Mouse (Mus musculus) embryo, embryonic 11.5 days (tissue): ENCODE data around the gene Senp7.
A peak's percentile ranks its signal among the peaks of the same experiment; 100 is the strongest.
"Not testable (repeated sequence)": the region's sequence is repeated elsewhere in the genome, so short reads cannot be mapped to it uniquely, and the experiment has no call there.

ENCODE experiments used
- DNase-seq: peaks from one replicate; pipeline ENCODE4 v3.0.0-alpha.2; 2012; ENCODE audit warnings: low read depth, low spot score

Senp7 gene

DNA sequence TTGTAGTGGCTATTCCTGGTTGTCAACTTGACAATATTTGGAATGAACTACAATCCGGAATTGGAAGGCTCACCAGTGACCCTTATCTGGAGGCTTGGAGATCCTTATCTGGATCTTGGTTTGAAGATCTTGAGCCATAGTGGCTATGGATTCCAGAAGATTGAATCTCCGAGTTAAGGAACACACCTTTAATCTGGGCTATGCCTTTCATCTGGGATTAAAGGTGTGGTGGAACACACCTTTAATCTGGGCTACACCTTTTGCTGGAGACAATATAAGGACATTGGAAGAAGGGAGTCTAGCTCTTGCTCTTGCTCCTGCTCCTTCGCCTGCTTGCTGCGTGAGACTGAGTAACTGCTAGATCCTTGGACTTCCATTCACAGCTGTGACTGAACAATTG, at the start of gene Senp7:
Gene Senp7 (plus strand): TSS at position 301 of the 400 bp plus-strand sequence.
- not testable (repeated sequence) for DNase-seq

DNA sequence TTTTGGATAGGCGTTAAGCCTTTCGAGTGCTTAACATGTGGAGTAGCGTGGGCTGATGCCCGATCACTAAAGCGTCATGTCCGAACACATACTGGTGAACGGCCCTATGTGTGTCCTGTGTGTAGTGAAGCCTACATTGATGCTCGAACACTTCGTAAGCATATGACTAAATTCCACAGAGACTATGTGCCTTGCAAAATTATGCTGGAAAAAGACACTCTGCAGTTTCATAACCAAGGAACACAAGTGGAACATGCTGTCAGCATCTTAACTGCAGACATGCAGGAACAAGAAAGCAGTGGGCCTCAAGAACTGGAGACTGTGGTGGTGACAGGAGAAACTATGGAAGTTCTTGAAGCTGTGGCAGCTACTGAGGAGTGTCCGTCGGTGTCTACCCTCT, 41.3 kb upstream of the Senp7 start:
- no peak for DNase-seq

DNA sequence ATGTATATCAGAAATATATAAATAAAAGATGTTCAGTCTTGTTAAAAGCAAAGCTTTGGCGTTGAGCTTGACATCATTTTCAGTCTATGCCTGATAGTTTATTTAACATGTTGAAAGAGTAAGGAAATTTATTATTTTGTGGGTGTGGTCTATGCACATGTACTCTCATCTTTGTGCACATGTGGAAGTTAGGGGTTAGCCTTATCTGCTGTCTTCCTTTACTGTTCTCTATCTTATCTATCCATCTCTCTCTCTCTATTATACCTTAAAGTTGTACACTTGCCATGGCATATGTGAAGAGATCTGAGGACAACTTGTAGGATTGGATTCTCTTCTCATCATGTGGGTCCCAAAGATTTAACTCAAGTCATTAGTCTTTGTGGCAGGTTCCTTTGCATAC, 39.3 kb upstream of the Senp7 start:
- DNase-seq: no peak

DNA sequence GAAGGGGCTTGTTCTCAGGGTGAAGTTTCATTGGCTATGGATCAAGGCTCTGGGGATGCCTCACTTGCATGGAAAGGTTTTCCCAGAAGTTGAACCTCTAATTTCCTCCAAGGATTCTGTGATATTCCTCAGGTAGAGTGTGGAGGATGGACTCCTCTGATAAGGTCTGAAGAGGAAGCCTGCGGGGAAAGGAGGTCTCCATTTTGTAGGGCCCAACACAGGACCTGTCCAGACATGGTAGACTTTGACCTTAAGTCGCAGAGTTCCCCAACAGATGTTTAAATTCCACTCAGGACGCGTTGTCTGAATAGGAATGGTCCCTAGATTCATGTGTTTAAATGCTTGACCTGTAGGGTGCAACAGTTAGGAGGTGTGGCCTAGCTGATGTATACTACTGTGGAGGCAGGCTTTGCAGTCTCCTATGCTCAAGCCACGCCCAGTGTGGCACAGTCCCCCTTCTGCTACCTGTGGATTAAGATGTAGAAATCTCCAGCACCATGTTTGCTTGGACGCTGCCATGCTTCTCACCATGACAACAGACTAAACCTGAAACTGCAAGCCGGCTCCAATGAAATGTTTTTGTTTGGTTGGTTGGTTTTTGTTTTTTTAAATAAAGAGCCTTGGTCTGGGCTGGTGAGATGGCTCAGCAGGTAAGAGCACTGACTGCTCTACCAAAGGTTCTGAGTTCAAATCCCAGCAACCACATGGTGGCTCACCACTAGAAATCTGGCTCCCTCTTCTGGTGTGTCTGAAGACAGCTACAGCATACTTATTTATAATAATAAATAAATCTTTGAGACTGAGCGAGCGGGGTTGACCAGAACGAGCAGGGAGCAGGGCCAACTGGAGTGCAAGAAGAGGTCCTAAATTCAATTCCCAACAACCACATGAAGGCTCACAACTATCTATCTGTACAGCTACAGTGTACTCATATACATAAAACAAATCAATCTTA, 35.1 kb upstream of the Senp7 start:
- no peak for DNase-seq

DNA sequence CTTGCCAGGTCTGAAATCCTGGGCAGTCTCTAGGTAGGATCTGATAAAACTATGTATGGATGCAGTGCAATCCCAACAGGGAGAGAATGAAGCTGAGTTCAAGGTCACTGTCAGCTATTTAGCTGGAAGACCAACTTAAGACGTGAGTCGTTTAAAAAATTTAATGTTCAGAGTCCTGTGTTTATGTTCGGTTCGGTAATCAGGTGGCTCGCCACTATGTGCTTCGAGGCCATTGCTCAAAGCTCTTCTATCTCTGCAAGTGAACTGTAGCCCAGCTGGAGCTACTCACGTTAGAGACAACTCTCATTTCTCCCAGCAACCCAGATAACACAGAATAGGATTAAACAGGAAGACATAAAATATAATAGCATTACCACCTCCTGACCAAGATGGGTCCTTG, 34.1 kb upstream of the Senp7 start:
- no peak for DNase-seq

DNA sequence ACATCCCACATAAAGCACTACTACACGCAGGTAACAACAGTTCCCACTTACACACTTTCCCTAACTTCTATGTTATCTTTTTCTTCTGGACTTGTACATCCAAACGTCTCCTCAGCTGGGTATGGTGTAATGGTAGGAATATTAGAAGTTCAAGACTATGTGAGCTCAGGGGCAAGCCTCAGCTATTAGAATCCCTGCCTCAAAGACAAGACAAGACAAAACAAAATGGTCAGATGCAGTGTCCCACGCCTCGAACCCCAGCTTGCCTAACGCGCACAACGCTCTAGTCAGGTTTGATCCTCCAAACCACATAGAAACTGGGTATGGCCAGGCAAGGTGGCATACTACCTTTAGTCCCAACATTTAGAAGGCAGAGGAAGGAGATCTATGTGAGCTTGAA, 28.5 kb upstream of the Senp7 start:
- no peak for DNase-seq

DNA sequence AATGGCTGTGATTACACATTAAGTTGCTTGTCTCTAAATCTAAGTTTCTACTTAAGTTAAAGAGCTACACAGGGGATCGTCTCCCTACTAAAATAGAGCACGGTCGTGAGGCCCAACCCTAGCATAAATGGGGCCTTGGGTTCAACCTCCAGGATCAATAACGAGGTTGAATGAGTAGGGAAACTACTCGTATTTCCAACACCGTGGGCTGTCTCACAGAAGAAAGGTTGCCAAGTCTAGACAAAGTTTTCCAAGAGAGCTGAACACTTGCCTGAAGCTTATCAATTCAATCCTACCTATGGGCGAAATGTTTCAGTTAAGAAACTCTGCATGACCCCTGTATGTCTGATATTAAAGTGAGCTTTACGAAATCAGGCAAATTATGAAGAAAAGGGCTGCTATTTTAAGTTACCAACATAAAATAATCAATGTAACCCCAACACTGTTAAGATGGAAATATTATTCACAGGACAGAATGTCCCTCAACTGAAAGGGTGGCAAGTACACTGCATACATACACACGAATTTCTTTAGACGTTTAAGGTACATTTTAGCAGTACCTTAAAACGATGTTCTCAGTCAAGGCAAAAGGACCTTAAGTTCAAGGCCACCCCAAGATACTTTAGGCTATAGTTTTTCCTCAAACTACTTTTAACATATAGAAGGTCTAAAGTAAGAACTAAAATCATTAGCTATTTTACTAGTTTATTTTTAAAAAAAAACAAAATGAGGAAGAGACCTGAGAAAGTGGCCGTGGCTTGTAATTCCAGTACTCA, 20.1 kb upstream of the Senp7 start:
- DNase-seq: no peak

DNA sequence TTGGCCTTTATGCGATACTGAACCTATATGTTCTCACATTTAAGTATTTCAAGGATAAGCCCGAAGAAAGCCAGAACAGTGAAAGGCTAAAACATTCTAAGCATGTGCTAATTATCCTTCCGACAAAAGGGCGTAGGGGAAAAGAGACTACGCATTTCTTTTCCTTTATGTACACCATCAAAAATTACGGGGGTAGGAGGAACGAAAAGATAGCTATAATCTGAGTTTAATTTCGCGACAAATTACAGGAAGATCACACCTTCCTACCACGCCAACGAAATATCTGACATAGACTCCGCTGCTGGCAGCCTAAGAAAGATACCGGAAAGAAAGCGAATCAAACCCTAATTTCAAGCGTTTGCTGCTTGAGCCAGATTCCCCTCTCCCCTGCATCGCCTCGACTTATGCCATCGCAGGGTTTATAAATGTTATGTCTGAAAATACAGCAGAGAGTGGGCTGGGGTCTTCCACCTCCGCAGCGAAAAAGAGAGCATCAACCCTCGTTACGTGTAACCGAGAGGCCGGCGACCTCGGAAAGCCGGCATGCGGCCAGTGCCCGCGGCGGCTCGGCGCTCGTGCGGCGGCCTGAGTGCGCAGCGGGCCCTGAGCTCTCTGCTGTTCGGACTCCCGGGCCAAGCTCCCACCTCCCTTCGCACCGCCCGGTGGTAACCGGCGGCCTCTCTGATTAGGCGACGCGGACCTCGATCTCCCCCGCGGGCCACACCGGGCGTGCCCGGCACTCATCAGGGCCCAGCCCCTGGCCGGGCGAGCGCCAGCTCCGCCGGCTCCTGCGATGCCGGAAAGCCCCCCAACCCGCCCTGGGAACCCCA, 19.2 kb upstream of the Senp7 start:
- peak; percentile 26 for DNase-seq

DNA sequence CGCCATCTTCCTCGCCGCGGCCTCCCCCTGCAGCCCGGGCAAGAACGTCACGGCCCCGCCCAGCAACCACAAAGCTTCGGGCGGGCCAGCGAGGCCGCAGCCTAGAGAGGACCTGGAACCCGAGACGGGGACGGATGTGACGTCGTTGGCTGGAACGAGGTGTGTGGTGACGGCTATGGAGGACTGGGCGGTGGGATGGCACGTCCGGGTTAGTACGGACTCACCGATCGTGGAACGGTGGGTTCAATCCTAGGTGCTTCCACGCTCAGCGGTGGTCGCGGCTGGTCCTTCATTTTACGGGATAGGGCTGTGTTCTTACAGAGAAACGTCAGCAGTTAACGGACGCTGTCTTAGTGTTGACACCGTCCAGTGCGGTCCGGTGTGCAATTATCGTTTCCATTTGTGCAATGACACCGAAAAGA, 18.5 kb upstream of the Senp7 start, which contains the start of gene Pcnp:
Gene Pcnp (minus strand): TSS at position 79 of the 422 bp plus-strand sequence.
- DNase-seq: peak; percentile 97

DNA sequence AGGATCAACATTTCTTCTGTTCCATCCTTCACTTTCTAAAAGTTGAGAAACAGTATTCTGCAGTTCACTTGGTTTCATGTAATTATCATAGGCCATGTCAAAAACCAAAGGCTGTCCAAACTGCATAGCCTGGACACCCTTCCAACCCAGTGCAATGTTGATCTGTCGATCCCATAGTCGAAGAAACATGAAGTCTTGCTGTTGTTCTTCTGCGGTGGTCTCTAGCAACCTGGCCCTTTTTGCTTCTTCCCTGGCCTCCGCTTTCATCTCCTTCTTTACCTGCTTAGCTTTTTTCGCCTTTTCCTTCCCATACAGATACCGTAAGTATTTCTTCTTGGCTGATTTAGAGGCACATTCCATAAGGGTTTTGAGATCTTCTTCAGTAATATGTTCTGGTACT, 13.6 kb upstream of the Senp7 start:
- DNase-seq: no peak

DNA sequence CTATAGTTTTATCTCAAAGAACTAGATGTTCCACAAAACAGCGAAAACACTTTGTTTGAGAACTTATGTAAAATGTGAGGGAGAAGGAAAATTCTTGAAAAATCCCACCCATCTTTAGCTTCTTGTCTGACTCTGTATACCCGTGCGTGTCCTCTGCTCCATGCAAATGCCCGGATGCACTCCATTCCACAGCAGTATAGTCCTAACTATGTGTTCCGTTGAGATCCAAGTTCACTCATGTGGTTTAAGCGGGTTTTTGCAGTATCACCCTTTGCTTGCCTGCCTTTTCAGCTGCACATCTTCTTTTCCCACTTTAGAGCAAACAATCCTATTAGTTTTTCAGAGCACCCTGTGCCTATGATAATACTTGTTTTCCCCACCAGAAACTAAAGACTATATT, 11.6 kb upstream of the Senp7 start:
- DNase-seq: no peak

DNA sequence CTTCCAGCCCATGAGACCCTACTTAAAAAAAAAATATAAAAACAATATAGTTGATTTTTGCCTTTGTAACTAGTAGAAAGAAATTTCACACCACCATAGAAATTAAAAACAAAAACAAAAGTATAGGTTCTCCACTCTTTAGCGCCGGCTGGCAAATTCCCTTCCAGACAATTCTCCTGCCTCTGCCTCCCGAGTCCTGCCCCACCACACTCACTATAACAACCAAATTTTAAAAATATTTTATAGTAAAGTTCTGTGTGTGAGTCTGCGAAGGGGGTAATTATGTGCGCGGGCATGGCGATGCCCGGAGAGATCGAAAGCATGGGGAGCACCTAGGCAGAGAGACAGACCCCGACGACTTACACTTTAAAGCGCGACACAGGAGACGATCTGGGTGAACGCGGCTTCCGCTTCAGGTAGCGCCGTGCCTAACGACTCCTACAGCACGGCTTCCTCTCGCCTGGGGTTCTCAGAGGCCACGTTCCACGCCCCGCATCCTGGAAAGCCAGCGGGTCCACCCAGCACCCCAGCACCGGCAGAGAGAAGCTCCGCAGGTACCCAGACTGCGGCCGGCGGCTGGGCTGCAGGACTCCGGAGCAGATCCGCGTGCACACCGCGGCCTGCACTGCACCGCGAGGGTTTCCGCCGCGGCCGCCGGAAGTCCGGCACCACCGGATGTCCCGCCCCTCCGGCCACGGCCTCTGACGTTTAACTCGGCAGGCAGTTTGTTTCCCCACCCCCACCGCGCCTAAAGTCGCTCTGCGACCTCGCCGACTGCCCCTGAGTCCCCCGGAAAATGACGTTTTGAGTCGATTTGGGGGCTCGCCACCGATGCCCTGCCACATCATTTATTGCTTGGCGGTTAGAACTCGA, 10.8 kb upstream of the Senp7 start, which contains the start of gene Trmt10c:
Gene Trmt10c (minus strand): TSS at position 682 of the 873 bp plus-strand sequence.
- DNase-seq: peak; percentile 90

DNA sequence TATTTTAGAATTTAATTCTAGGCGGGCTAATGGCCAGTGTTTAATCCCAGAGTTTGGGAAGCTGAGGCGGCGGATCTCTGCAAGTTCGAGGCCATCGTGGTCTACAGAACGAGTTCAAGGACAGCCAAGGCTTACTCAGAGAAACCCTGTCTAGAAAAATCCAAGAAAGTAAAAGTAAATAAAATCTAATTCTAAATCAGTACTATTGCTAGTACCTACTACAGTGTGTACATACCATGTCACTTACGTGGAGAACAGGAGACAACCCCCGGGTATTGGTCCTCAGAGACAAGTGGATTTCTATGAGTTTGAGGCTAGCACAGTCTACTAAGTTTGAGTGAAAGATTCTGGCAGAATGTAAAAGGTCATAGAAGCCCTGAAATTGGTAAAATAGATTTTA, 10.0 kb upstream of the Senp7 start:
- no peak for DNase-seq

DNA sequence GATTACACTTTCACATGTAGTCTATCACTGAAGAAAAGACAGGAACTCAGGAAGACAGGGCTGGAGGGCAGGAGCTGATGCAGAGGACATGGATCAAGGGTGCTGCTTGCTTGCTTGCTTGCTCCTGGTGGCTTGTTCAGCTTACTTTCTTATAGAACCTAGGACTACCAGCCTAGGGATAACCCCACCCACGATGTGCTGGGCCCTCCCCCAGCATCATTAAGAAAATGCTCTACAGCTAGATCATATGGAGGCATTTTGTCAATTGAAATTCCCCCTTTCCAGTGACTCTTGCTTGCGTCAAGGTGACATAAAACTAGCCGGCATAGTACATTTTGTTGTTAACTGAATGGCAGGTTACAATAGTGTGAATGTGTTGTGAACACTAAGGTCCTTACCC, 7.8 kb downstream of the Senp7 start:
- no peak for DNase-seq

DNA sequence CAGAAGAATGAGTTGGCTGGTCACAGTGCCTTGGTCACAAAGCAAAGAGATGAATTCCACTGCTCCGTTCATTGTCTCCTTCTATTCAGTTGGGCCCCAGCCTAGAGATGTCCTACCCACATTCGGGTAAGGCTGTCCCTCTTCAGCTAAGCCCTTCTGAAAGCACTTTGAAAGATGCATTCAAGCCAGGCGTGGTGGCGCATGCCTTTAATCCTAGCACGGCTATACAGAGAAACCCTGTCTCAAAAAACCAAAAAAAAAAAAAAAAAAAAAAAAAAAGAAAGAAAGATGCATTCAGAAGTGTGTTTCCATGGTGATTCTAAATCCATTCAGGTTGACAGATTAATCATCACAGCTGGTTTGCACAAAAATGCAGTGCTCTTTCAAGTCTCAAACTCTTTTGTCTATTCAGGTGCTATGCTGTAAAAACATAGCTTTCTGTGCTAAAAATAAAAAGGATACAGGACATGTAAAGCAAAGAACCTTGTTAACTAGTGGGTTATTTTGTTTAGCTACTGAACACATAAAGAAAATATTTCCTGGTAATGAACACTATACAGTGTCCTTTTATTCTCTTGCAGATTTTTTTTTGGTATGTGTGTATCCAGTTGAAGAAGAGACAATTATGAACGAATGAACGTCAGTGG, 8.9 kb downstream of the Senp7 start:
- no peak for DNase-seq

DNA sequence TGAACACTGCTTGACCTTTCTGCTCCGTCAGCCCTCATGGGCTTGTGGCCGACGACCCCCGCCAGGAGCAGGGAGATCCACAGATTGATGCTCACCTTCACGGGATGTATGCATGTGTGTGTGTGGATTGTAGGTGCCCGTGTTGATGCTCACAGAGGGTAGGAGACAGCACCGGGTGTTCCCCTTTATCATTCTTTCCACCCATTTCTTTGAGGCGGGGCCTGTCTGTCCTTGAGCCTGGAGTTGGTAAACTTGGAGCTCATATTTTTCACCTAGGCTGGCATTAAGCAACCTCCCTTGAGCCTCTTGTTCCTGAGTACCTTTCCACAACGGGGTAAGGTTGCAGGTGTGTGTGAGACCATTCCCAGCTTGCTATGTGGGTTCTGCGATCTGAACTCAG, 10.0 kb downstream of the Senp7 start:
- DNase-seq: no peak

DNA sequence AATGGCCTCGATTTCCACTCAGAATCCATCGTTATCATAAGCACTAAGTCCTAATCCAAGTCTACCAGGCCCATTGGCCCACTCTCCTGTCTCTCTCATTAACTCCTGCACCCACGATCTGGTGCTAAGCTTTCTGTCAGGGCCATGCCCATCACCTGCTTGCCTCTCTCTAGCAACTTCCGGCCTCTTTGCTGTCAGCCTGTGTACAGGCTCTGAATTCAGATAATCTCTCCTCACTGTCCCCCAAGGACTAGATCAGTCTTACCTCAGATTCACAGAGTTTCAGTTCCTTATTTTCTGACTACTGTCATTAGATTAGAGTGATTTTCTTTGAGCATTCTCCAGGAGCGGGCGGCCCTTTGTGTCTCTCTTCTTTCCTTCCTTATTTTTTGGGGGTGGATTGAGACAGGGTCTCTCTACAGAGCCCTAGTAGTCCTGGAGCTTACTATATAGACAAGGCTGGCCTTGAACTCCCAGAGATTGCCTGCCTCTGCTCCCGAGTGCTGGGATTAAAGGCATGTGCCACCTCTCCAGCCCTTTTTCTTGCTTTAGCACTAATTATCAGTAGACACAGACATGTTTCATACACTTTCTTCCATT, 14.0 kb downstream of the Senp7 start:
- no peak for DNase-seq

DNA sequence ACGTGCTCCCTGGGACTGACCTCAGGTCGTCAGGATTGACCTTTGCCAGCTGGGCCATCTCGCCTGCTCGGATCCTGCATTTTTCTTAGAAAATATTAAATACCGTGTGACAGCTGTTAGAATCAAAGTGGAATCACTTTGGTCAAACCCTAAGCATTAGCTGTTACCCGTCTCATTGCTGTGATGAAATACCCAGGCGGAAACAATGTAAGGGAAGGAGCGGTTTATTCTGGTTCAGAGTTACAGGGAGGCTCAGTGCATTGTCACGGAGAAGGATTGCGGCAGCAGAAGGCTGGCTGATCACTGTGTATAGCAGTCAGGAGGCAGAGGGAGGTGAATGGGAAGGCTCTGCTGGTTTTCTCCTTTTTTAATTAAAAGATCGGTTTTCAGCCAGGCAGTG, 14.8 kb downstream of the Senp7 start:
- DNase-seq: no peak

DNA sequence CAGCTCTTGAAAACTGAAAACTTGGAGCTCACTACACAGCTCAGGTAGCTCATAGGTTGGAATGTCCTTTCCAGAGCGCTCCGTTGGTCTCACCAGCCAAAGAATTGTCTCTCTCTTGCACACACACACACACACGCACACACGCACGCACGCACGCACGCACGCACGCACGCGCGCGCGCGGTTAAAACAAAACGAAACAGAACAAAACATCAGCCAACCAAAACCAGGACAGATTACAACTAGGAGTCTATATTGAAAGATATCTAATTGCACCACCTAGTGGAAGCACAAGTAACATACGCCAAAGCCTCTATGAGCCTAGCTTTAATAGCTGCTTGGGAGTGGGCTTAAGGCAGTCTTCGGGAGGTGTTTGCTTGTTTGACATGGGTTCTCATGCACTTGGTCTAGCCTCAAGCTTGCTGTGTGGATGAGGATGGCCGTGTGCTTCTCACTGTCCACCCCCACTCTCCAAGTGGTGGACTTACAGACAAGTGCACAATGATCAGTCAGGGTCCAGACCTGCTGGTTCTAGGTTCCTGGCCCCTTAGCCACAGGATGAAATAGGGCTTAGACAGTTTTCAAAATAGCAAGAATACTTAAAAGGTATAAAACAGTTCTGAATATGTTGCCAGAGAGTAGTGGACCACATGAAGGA, 16.3 kb downstream of the Senp7 start:
- peak; percentile 36 for DNase-seq
